Mouse (Mus musculus): Measurements from ENCODE around the gene Olfr835.

Olfr835 gene

GRCm38 (mm10) chr9:19032435-19032834 is at the start of gene Olfr835:
Gene Olfr835, plus strand, starts transcription at chr9:19032735.
- DNase-seq (ENCODE audit: low read depth, low spot score) = no peak

GRCm38 (mm10) chr9:18987690-18988089 is 44.8 kb upstream of the Olfr835 start, which contains the start of gene Olfr834:
Gene Olfr834, plus strand, starts transcription at chr9:18987990.
- DNase-seq (ENCODE audit: low read depth, low spot score) = no peak

- no peak for DNase-seq (ENCODE audit: low read depth, low spot score)
Observed at GRCm38 (mm10) chr9:19084986-19085385, 52.5 kb downstream of the Olfr835 start.

Data from brain, adult 2 months (tissue).